Mouse (Mus musculus) intestine, embryonic 14.5 days (tissue): ENCODE measurements around the gene Grm8. TPM values are rescaled to one million over a fixed set of nuclear protein-coding genes. Genes with fewer than 3 reads are reported as not detected.

Source experiments
- ATAC-seq: fragments of 200-750 bp; cut with Nextera tagmentation; replicated peaks from 2 replicates; pipeline ENCODE4 v1.8.0; 2017; ENCODE audit warnings: low read depth, moderate number of reproducible peaks, moderate TSS enrichment, moderate library complexity; ENCODE audit not compliant: low FRiP score, low TSS enrichment
- DNase-seq: peaks from one replicate; pipeline ENCODE4 v3.0.0-alpha.2; 2018; ENCODE audit warnings: low spot score
- H3K27ac ChIP-seq: fragments of 300-500 bp; sonication (generic); 2 replicates; pipeline ENCODE4 v1.5.1; 2014; ENCODE audit warnings: low read depth, mild to moderate bottlenecking, control low read depth
- H3K27me3 ChIP-seq: fragments of 300-500 bp; sonication (generic); replicated peaks from 2 replicates; pipeline ENCODE4 v1.6.1; 2014; ENCODE audit warnings: low read length, control low read depth; ENCODE audit not compliant: control insufficient read depth, insufficient read depth
- H3K36me3 ChIP-seq: fragments of 300-500 bp; sonication (generic); 2 replicates; pipeline ENCODE4 v1.6.1; 2014; ENCODE audit warnings: low read length, control low read depth; ENCODE audit not compliant: control insufficient read depth, insufficient read depth
- H3K4me1 ChIP-seq: fragments of 300-500 bp; sonication (generic); replicated peaks from 2 replicates; pipeline ENCODE4 v1.6.1; 2014; ENCODE audit warnings: low read length, control low read depth, mixed read lengths; ENCODE audit not compliant: control insufficient read depth, insufficient read depth
- H3K4me2 ChIP-seq: fragments of 300-500 bp; sonication (generic); 2 replicates; pipeline ENCODE4 v1.6.1; 2014; ENCODE audit warnings: low read length
- H3K4me3 ChIP-seq: fragments of 300-500 bp; sonication (generic); 2 replicates; pipeline ENCODE4 v1.5.1; 2014; ENCODE audit warnings: low read depth, low read length, control low read depth, mixed read lengths
- H3K9ac ChIP-seq: fragments of 300-500 bp; sonication (generic); 2 replicates; pipeline ENCODE4 v1.6.1; 2014; ENCODE audit warnings: mild to moderate bottlenecking, low read length
- H3K9me3 ChIP-seq: fragments of 300-500 bp; sonication (generic); 2 replicates; pipeline ENCODE4 v1.6.1; 2016; ENCODE audit warnings: low read length, control low read depth; ENCODE audit not compliant: control insufficient read depth
- WGBS: fragments of 180-500 bp; shearing (Covaris S2); extraction: QIAGEN DNeasy Blood & Tissue Kit; methylation state at CpG from one replicate; pipeline ENCODE4 v1.1.7; 2014; 5-methylcytosine and 5-hydroxymethylcytosine counted together
- polyA plus RNA-seq: library from polyadenylated mRNA; unstranded; fragments of >200 nt; fragmentation: Nextera tagmentation; extraction: Ambion mirVana; gene quantifications from 2 replicates; pipeline ENCODE4 v1.2.1, GENCODE M21; 2014

Gene Grm8
- polyA plus RNA-seq, 1 experiment from 2014 or later, result 4.8 TPM

DNA sequence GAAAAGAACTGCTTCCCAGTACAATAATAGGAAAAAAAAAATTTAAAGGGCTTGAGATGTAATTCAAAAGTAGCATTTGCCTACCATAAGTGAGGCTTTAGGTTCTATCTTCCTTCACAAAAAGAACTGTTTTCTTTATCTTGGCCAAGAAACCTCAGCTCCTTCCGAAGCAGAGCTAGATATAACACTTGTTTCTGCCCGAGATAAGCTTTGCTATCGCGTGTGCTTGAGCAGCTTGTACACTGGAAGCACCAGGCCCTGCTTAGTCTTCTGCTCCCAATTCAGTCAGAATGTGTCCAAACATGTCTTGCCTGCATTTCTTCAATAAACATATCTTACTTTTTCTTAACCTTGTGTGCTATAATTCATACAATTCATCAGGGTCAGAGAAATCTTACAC, 783.8 kb downstream of the Grm8 start:
- H3K9me3 ChIP-seq, result no peaks in the 10 kb centered on the region
- DNase-seq, result no peak
- no peaks in the 10 kb centered on the region for H3K36me3 ChIP-seq
- H3K4me3 ChIP-seq, result no peak overlapping the region
- 67% methylated on average over 4 of the region's 4 CpGs for whole genome bisulfite sequencing
- no peak overlapping the region for H3K4me2 ChIP-seq
- H3K4me1 ChIP-seq, result no peaks in the 10 kb centered on the region
- no peak overlapping the region for H3K27ac ChIP-seq
- no peak for ATAC-seq
- H3K27me3 ChIP-seq, result no peaks in the 10 kb centered on the region
- H3K9ac ChIP-seq, result no peak overlapping the region

DNA sequence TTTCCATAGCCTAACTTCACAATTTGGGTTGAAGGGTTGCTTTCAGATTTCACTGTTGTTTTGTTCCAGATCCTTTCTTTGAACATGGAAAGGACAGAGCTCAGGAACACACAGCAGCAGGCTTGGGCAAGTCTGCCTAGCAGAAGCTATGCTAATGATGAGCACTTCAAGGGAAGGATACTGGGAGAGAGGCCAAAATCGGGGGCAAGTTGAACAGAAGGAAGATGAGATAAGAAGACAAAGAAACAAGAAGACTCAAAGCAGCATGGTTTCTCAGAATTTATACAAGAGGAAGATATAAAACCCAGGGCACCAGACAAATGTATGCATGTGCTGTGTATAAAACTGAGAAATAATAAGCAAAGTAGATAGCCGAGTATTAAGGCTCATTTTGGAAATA, 786.7 kb downstream of the Grm8 start:
- Histone ChIP-seq H3K4me3 (no peak overlapping the region), H3K27ac (no peak overlapping the region), H3K4me2 (no peak overlapping the region), H3K9ac (no peak overlapping the region), H3K27me3 (no peaks in the 10 kb centered on the region), H3K4me1 (no peaks in the 10 kb centered on the region), H3K36me3 (no peaks in the 10 kb centered on the region), H3K9me3 (no peaks in the 10 kb centered on the region)
- 63% methylated on average over 2 of the region's 2 CpGs for WGBS
- ATAC-seq, result no peak
- DNase-seq, result no peak

DNA sequence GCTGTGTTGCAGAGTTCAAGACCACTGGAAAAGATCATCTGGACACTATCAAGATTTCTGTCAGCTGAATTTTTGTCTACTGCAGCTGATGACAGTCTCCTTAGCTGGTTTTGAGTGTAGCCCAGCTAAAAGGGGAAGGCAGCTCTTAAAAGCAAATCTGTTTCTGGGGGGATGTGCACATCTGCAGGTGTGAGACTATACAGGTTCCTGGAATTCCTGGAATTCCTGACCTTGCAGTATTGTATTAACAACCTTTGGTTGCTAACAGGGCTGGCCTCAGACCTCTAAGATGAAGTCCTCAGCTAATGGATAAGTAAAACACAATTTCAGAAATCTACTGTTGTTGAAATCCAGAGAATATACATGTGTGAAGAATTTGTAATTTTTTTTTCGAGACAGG, 788.7 kb downstream of the Grm8 start:
- no peak for DNase-seq

DNA sequence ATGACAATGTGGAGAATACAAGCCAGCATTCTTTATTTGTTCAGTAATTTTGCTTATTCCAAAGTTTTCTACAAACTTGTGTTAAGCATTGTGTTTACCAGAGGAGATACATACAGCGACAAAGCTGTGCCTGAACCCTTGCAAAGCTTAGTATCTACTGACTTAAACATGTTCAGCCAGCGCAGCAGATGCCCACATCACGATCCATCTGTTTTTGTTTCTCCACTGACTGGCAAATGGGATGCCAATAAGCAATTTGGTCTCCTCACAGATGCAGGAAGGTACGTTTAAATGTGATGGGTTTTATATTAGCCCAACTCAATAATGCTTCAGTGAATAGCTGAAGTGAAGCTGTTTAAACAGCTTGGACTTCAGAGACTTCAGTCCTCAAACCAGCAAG, 794.8 kb downstream of the Grm8 start:
- no peak overlapping the region for H3K27ac ChIP-seq
- no peaks in the 10 kb centered on the region for H3K36me3 ChIP-seq
- ATAC-seq (no peak), DNase-seq (no peak)
- no peak overlapping the region for H3K4me3 ChIP-seq
- H3K27me3 ChIP-seq, result no peaks in the 10 kb centered on the region
- no peak overlapping the region for H3K4me2 ChIP-seq
- H3K9me3 ChIP-seq, result no peaks in the 10 kb centered on the region
- H3K4me1 ChIP-seq, result no peaks in the 10 kb centered on the region
- WGBS, result 82% methylated on average over 4 of the region's 4 CpGs
- H3K9ac ChIP-seq, result no peak overlapping the region

More for the DNA sequence above, 788.7 kb downstream of the Grm8 start:
- 79% methylated on average over 1 of the region's 1 CpGs for WGBS
- Histone ChIP-seq H3K27ac (no peak overlapping the region), H3K4me2 (no peak overlapping the region), H3K9me3 (no peaks in the 10 kb centered on the region), H3K27me3 (no peaks in the 10 kb centered on the region), H3K9ac (no peak overlapping the region), H3K36me3 (no peaks in the 10 kb centered on the region), H3K4me3 (no peak overlapping the region), H3K4me1 (no peaks in the 10 kb centered on the region)
- no peak for ATAC-seq

DNA sequence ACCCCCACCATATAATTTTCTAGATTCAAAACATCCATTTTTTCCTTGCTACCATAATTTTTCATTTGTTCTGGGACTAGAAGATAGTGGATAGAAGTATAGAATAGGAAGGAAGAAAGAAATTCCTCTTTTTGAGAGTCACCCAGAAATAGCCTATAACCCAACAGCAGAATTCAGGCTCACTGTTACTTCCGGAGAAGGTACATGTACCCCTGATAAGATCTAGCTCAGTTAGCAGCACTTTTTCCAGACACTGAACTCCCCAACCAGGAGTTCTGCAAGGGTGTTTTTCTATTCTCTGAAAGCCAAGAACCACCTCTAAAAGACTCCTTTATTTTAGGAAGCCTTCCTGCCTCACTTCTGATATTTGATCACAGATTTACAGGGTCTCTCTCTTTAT, 816.4 kb downstream of the Grm8 start:
- no peaks in the 10 kb centered on the region for H3K36me3 ChIP-seq
- no peak overlapping the region for H3K27ac ChIP-seq
- 69% methylated on average over 1 of the region's 1 CpGs for WGBS
- H3K9ac ChIP-seq, result no peak overlapping the region
- ATAC-seq, result no peak
- no peaks in the 10 kb centered on the region for H3K9me3 ChIP-seq
- H3K4me2 ChIP-seq, result no peak overlapping the region
- no peak overlapping the region for H3K4me3 ChIP-seq
- DNase-seq, result no peak
- H3K4me1 ChIP-seq, result no peaks in the 10 kb centered on the region
- no peaks in the 10 kb centered on the region for H3K27me3 ChIP-seq

DNA sequence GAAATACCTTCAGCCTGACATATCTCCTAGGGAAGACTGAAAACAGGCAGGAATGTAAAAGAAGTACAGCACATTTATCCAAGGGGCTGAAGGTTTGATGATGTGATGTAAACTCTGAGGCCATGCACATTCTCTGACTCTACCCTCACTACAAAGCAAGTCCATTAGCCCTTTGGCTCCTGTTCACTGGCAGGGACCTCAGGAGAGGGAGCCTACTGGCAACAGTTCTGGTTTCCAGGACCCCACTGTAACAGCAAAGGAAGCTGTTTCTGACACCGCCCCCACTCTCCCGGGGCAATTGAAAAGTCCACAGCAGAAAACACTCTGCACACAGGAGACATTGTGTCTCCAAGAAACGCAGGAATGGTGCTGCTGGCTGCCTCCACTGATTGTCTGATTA, 817.6 kb downstream of the Grm8 start:
- no peaks in the 10 kb centered on the region for H3K36me3 ChIP-seq
- ATAC-seq (no peak), DNase-seq (no peak)
- H3K9ac ChIP-seq, result no peak overlapping the region
- H3K27ac ChIP-seq, result no peak overlapping the region
- 45% methylated on average over 3 of the region's 3 CpGs for WGBS
- no peak overlapping the region for H3K4me3 ChIP-seq
- no peaks in the 10 kb centered on the region for H3K9me3 ChIP-seq
- no peak overlapping the region for H3K4me2 ChIP-seq
- no peaks in the 10 kb centered on the region for H3K4me1 ChIP-seq
- H3K27me3 ChIP-seq, result no peaks in the 10 kb centered on the region

DNA sequence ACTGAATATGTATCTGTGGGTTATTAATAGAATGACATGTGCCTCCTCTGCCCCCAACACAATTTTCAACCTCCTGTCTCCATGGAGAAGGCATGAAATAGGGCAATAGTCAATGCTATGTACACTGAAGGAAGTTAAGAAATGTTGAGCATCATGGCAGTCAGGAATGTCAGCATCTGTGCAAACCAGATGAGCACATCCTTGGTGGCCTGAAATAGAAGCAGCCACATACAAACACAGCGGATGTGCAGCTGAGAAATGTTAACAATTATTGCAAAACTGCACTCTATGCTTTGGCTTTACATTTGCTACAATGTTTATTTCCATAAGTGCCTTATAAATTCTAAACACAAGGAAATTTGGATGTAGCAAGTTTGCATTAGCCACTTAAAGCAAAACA, 819.0 kb downstream of the Grm8 start:
- Histone ChIP-seq H3K4me2 (no peak overlapping the region), H3K27ac (no peak overlapping the region), H3K27me3 (no peaks in the 10 kb centered on the region), H3K9ac (no peak overlapping the region), H3K36me3 (no peaks in the 10 kb centered on the region), H3K9me3 (no peaks in the 10 kb centered on the region), H3K4me1 (no peaks in the 10 kb centered on the region), H3K4me3 (no peak overlapping the region)
- DNase-seq (no peak), ATAC-seq (no peak)
- 58% methylated on average over 1 of the region's 1 CpGs for WGBS

DNA sequence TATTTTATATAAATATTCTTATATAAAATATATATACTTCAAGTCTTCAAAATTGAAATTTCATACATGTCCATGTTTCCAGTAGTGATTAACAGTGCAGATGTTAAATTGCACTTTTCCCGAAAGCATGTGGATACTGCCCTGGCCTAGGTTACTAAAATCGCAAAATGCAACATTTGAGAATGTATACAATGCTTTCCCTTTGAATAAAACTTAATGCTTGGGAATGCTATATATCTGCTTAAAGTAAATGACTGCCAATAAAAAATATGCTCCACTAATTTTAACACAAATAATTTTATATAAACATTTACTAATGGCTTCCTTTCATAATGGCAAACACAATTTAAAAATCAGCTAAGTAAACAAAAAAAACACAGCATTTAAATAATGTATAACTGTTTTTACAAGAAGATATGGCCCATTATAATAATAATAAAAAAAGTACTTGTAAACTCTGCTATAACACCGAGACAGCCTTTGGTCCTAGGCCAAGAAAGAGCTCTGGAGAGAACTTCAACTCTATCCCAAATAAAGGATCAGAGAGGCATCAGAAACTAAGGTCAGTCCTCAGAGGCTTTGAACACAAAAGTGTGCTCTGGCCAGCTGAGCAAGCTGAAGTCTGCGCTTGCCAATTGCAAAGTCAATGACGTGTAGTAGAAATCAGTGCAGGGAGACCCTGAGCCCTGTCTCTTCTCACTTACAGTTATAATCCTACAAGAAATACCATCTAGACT, 820.5 kb downstream of the Grm8 start:
- DNase-seq (no peak), ATAC-seq (no peak)
- 58% methylated on average over 5 of the region's 5 CpGs for WGBS
- H3K4me1 ChIP-seq, result no peaks in the 10 kb centered on the region
- no peaks in the 10 kb centered on the region for H3K27me3 ChIP-seq
- H3K27ac ChIP-seq, result no peak overlapping the region
- H3K9me3 ChIP-seq, result no peaks in the 10 kb centered on the region
- no peak overlapping the region for H3K4me3 ChIP-seq
- no peak overlapping the region for H3K9ac ChIP-seq
- H3K4me2 ChIP-seq, result no peak overlapping the region
- no peaks in the 10 kb centered on the region for H3K36me3 ChIP-seq

DNA sequence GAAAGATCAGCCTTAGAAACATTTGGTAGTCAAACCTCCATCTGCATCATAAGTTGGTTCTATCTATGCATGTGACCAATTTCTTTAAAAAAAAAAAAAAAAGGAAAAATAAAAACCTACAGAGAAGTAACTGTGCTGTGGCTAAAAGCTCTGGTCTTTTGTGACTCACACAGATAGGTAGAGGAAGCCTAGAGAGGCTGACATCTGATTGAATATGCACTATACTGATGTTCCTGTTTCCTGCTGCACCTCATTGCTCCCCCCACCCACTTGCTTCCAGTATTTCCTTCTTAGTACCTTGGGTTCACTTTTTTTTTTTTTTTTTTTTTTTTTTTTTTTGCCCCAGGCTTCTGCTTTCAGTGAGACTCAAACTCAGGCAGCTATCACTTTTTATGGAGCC, 824.6 kb downstream of the Grm8 start:
- no peaks in the 10 kb centered on the region for H3K36me3 ChIP-seq
- no peaks in the 10 kb centered on the region for H3K9me3 ChIP-seq
- no peak overlapping the region for H3K9ac ChIP-seq
- DNase-seq (no peak), ATAC-seq (no peak)
- no peak overlapping the region for H3K4me2 ChIP-seq
- H3K27me3 ChIP-seq, result no peaks in the 10 kb centered on the region
- H3K4me3 ChIP-seq, result no peak overlapping the region
- no peak overlapping the region for H3K27ac ChIP-seq
- H3K4me1 ChIP-seq, result no peaks in the 10 kb centered on the region
